In the genomic region with DNA sequence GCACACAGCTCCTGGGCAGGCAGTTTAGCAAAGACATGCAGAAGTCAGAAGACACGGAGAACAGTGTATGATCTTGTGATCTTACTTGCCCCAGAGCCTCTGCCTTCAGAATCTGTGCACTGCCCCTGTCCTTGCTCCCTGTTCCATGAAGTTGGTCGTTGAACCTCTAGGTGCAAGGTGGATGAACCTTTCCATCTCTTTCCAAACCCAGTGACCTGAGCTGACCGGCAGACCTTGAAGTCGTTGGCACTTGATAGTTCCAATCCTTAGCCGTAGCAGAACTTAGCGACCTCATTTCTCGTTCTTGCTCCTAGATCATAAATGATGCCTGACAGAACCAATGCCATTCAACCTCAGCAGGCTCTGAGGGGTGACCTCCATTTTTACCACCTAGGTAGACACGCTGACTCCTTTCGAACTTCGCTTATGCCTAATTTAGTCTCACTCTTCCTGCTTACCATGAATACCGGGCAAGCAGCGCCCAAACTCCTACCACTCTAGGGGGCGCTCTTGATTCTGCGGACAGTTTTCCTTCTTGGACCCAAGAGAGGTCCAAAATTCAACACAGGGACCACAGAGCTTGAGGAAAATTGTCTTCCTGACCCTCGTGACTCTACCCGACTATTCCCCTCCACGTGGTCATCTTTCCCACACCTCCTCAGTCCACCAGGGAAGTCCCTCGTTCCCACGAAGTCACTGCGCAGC, we compare ENCODE assay signal across 22 mouse cellular contexts. TPM values are rescaled to one million over a fixed set of nuclear protein-coding genes. Genes with fewer than 3 reads are reported as not detected.
DNase-seq lines count a peak whose midpoint lies in the region; ATAC-seq and TF ChIP-seq lines count a peak whose summit lies in the region.
"Had no signal": no experiment of that assay in that cellular context is flagged by ENCODE, and none has a peak within 500 bp of the region (broad histone marks: within the 10 kb centered on the region; RNA-seq: fewer than 3 reads in every experiment).

No protein-coding gene starts in this region.

- no peaks in the 10 kb centered on the region for H3K27me3 ChIP-seq in kidney, adult 2 months (replicated peaks; ENCODE audit: control insufficient read depth, insufficient read depth, low read length)
- H3K27me3 ChIP-seq in testis, adult 2 months (ENCODE audit: control insufficient read depth, insufficient read depth, low read length) = no peaks in the 10 kb centered on the region
- H3K27me3 ChIP-seq in kidney, postnatal 0 days (ENCODE audit: insufficient read depth, low read length) = no peaks in the 10 kb centered on the region
- H3K27me3 ChIP-seq in intestine, postnatal 0 days (replicated peaks; ENCODE audit: control insufficient read depth, insufficient read depth, low read length) = no peaks in the 10 kb centered on the region
- H3K27me3 ChIP-seq: CH12.LX; embryonic facial prominence, embryonic 12.5 days; hindbrain, embryonic 13.5 days; neural tube, embryonic 15.5 days had no signal

- DNase-seq in kidney, adult 2 months = peak; percentile 92
- no peak for DNase-seq in kidney, postnatal 10 days
- DNase-seq in testis, postnatal 14 days (ENCODE audit: low spot score) = no peak
- no peak for DNase-seq in kidney, postnatal 0 days (ENCODE audit: low spot score)
- no peak for DNase-seq in heart, adult 9 months (ENCODE audit: low spot score in 2 of 2)
- DNase-seq: adrenal gland, adult 2 months; cerebellum, adult 18-20 months; cerebellum, postnatal 25 days; gastrocnemius, postnatal 36 days; heart, adult 2 months; liver; lung, adult 2 months; lung, postnatal 14 days had no signal

- TF ChIP-seq CTCF in kidney, adult 2 months (conservative IDR thresholded peaks at IDR 0.05; ENCODE audit: insufficient read depth, insufficient read length, low read depth, low read length) = 0 out of 2 replicates have a peak, but pooled peaks have one; percentile 20
- TF ChIP-seq CTCF in testis, adult 2 months (IDR thresholded peaks at IDR 0.05; ENCODE audit: control insufficient read depth, insufficient read depth, insufficient replicate concordance, low read depth, low read length) = no peak
- 0 out of 2 replicates have a peak, but pooled peaks have one; percentile 8 for TF ChIP-seq CTCF in kidney, postnatal 0 days (IDR thresholded peaks at IDR 0.05; ENCODE audit: low read depth)
- TF ChIP-seq CTCF in intestine, postnatal 0 days (IDR thresholded peaks at IDR 0.05; ENCODE audit: low read depth) = no peak

- H3K9me3 ChIP-seq in kidney, postnatal 0 days (replicated peaks; ENCODE audit: low read length) = no peaks in the 10 kb centered on the region
- no peaks in the 10 kb centered on the region for H3K9me3 ChIP-seq in intestine, postnatal 0 days (ENCODE audit: control insufficient read depth)
- H3K9me3 ChIP-seq: embryonic facial prominence, embryonic 12.5 days; hindbrain, embryonic 13.5 days; limb, embryonic 10.5 days; midbrain, embryonic 12.5 days; neural tube, embryonic 15.5 days had no signal

- H3K27ac ChIP-seq in kidney, adult 2 months (ENCODE audit: insufficient read depth, low read depth, low read length) = peak overlapping the region; percentile 40; the same call in 1 of the 2 replicates
- no peak overlapping the region for H3K27ac ChIP-seq in testis, adult 2 months (ENCODE audit: control insufficient read depth, insufficient read depth, low read depth, low read length)
- H3K27ac ChIP-seq in kidney, postnatal 0 days = no peak overlapping the region
- H3K27ac ChIP-seq in intestine, postnatal 0 days (ENCODE audit: low read depth, low read length) = no peak overlapping the region
- H3K27ac ChIP-seq: embryonic facial prominence, embryonic 12.5 days; heart, adult 2 months; hindbrain, embryonic 13.5 days; limb, embryonic 10.5 days; midbrain, embryonic 12.5 days; neural tube, embryonic 15.5 days; stomach, postnatal 0 days had no signal

- H3K9ac ChIP-seq in kidney, postnatal 0 days (ENCODE audit: low read depth, low read length) = no peak overlapping the region
- no peak overlapping the region for H3K9ac ChIP-seq in intestine, postnatal 0 days (ENCODE audit: low read depth, low read length)
- H3K9ac ChIP-seq: embryonic facial prominence, embryonic 12.5 days; hindbrain, embryonic 13.5 days; midbrain, embryonic 12.5 days; neural tube, embryonic 15.5 days had no signal

- 67% methylated on average over 20 of the region's 20 CpGs for WGBS in kidney, adult 2 months
- WGBS in kidney, postnatal 0 days = 80% methylated on average over 20 of the region's 20 CpGs
- WGBS in intestine, postnatal 0 days = 88% methylated on average over 20 of the region's 20 CpGs

- peak; percentile 48 for ATAC-seq in kidney, postnatal 0 days (replicated peaks; ENCODE audit: low FRiP score, low read depth)
- ATAC-seq in intestine, postnatal 0 days = no peak

- peaks cover 25% of the 10 kb centered on the region; the same call in 1 of the 2 replicates for H3K4me1 ChIP-seq in kidney, adult 2 months (ENCODE audit: control insufficient read depth, insufficient read depth, low read length)
- H3K4me1 ChIP-seq in testis, adult 2 months (ENCODE audit: control insufficient read depth, insufficient read depth, low read length) = peaks cover 4% of the 10 kb centered on the region; the same call in 1 of the 2 replicates
- H3K4me1 ChIP-seq in kidney, postnatal 0 days (replicated peaks; ENCODE audit: insufficient read depth, low read length) = no peaks in the 10 kb centered on the region
- no peaks in the 10 kb centered on the region for H3K4me1 ChIP-seq in intestine, postnatal 0 days (replicated peaks; ENCODE audit: control insufficient read depth, insufficient read depth, low read length)
- H3K4me1 ChIP-seq: embryonic facial prominence, embryonic 12.5 days; hindbrain, embryonic 13.5 days; limb, embryonic 10.5 days; midbrain, embryonic 12.5 days; neural tube, embryonic 15.5 days had no signal

- no peak for TF ChIP-seq POLR2A in kidney, adult 2 months (IDR thresholded peaks at IDR 0.05; ENCODE audit: low read depth, low read length)
- no peak for TF ChIP-seq POLR2A in testis, adult 2 months (IDR thresholded peaks at IDR 0.05; ENCODE audit: control insufficient read depth, low read depth, low read length)

- no peaks in the 10 kb centered on the region for H3K36me3 ChIP-seq in kidney, adult 2 months (ENCODE audit: control insufficient read depth, insufficient read depth, low read length)
- no peaks in the 10 kb centered on the region for H3K36me3 ChIP-seq in testis, adult 2 months (ENCODE audit: control insufficient read depth, insufficient read depth, low read length)
- no peaks in the 10 kb centered on the region for H3K36me3 ChIP-seq in kidney, postnatal 0 days (ENCODE audit: insufficient read depth, low read length)
- no peaks in the 10 kb centered on the region for H3K36me3 ChIP-seq in intestine, postnatal 0 days (ENCODE audit: control insufficient read depth, insufficient read depth)
- H3K36me3 ChIP-seq: embryonic facial prominence, embryonic 12.5 days; hindbrain, embryonic 13.5 days; midbrain, embryonic 12.5 days; neural tube, embryonic 15.5 days had no signal

- H3K4me2 ChIP-seq in kidney, postnatal 0 days (ENCODE audit: low read length) = no peak overlapping the region
- H3K4me2 ChIP-seq in intestine, postnatal 0 days (replicated peaks; ENCODE audit: low read depth) = no peak overlapping the region
- H3K4me2 ChIP-seq: embryonic facial prominence, embryonic 12.5 days; hindbrain, embryonic 13.5 days; midbrain, embryonic 12.5 days; neural tube, embryonic 15.5 days had no signal

- no peak overlapping the region for H3K4me3 ChIP-seq in kidney, adult 2 months (ENCODE audit: insufficient read depth, low read depth, low read length)
- H3K4me3 ChIP-seq in testis, adult 2 months (ENCODE audit: control insufficient read depth, low read depth, low read length) = peak overlapping the region; percentile 41
- no peak overlapping the region for H3K4me3 ChIP-seq in kidney, postnatal 0 days (replicated peaks; ENCODE audit: low read depth, low read length)
- no peak overlapping the region for H3K4me3 ChIP-seq in intestine, postnatal 0 days (ENCODE audit: low read depth, low read length)
- H3K4me3 ChIP-seq: embryonic facial prominence, embryonic 12.5 days; heart, adult 2 months; hindbrain, embryonic 13.5 days; limb, embryonic 10.5 days; midbrain, embryonic 12.5 days; neural tube, embryonic 15.5 days had no signal

RNA-seq across cellular contexts. Expression of gene Gldc, which starts 8.3 kb away (rescaled TPM):
- polyA plus RNA-seq in kidney, adult 2 months (2012; rRNA removed) = 65.0 and 74.2 TPM in 2 replicates
- 3.6 and 6.4 TPM in 2 replicates for polyA plus RNA-seq in testis, adult 2 months (2012; rRNA removed)
- polyA plus RNA-seq in kidney, postnatal 0 days (2015; fragmentation: Nextera tagmentation; extraction: Ambion mirVana) = 5.7 and 7.1 TPM in 2 replicates
- polyA plus RNA-seq in intestine, postnatal 0 days (2015; fragmentation: Nextera tagmentation; extraction: Ambion mirVana) = 0.44 and 0.52 TPM in 2 replicates

Comparison
In these comparisons a context has a peak if more than half of its experiments do, and no peak if none do; other contexts are left out.
1. CTCF ChIP-seq: peak in kidney, adult 2 months (single experiment) and kidney, postnatal 0 days (single experiment); none in testis, adult 2 months (single experiment) and intestine, postnatal 0 days (single experiment).